Mouse (Mus musculus) lung, embryonic 14.5 days (tissue): ENCODE data around the gene Klk7. TPM values are rescaled to one million over a fixed set of nuclear protein-coding genes. Genes with fewer than 3 reads are reported as not detected.

Source experiments
- ATAC-seq: fragments of 200-750 bp; cut with Nextera tagmentation; 2 replicates; pipeline ENCODE4 v1.8.0; 2017; ENCODE audit warnings: mild to moderate bottlenecking, moderate TSS enrichment, moderate library complexity; ENCODE audit not compliant: insufficient read depth
- DNase-seq: peaks from one replicate; pipeline ENCODE4 v3.0.0-alpha.2; 2015
- H3K27ac ChIP-seq: fragments of 300-500 bp; sonication (generic); 2 replicates; pipeline ENCODE4 v1.5.1; 2014; ENCODE audit warnings: low read depth, mild to moderate bottlenecking, moderate library complexity
- H3K27me3 ChIP-seq: fragments of 300-500 bp; sonication (generic); 2 replicates; pipeline ENCODE4 v1.6.1; 2014; ENCODE audit warnings: low read length, control low read depth; ENCODE audit not compliant: insufficient read depth
- H3K36me3 ChIP-seq: fragments of 300-500 bp; sonication (generic); 2 replicates; pipeline ENCODE4 v1.6.1; 2014; ENCODE audit warnings: control low read depth; ENCODE audit not compliant: insufficient read depth
- H3K4me1 ChIP-seq: fragments of 300-500 bp; sonication (generic); 2 replicates; pipeline ENCODE4 v1.6.1; 2014; ENCODE audit warnings: antibody characterized with exemption, control low read depth; ENCODE audit not compliant: insufficient read depth
- H3K4me2 ChIP-seq: fragments of 300-500 bp; sonication (generic); 2 replicates; pipeline ENCODE4 v1.6.1; 2014; ENCODE audit warnings: mild to moderate bottlenecking
- H3K4me3 ChIP-seq: fragments of 300-500 bp; sonication (generic); 2 replicates; pipeline ENCODE4 v1.5.1; 2014; ENCODE audit warnings: low read depth, low read length
- H3K9ac ChIP-seq: fragments of 300-500 bp; sonication (generic); 2 replicates; pipeline ENCODE4 v1.6.1; 2014
- H3K9me3 ChIP-seq: fragments of 300-500 bp; sonication (generic); 2 replicates; pipeline ENCODE4 v1.6.1; 2016; ENCODE audit warnings: low read depth, low read length, control low read depth
- CTCF ChIP-seq: IDR thresholded peaks from 2 replicates; pipeline ENCODE4 v1.5.1; 2016; ENCODE audit warnings: antibody characterized with exemption, low read depth
- WGBS: fragments of 180-500 bp; shearing (Covaris S2); extraction: QIAGEN DNeasy Blood & Tissue Kit; methylation state at CpG from one replicate; pipeline ENCODE4 v1.1.7; 2014; 5-methylcytosine and 5-hydroxymethylcytosine counted together
- polyA plus RNA-seq: library from polyadenylated mRNA; unstranded; fragments of >200 nt; fragmentation: Nextera tagmentation; extraction: Ambion mirVana; gene quantifications from 2 replicates; pipeline ENCODE4 v1.2.1, GENCODE M21; 2014

The Klk7 gene
- polyA plus RNA-seq = 0.09 TPM in 1 of 2 replicates, not detected in the other

DNA sequence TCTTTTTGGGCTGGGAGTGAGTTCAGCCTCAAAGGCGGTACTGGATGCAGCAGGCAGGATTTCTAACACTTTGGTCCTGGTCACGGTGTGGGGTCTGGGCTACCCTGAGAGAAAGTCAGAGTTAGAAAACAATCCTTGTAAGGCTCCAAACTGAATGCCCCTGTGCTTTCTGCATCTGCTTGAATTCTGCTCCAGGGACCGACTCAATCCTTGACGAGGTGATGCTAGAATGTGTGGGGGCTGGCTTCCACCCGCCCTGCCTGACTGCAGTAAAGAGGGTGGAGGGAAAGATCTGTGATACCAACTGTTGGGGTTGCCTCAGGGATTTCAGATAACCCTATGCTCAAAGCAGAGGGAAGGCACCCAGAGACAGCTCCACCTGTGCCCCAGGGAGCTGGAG, at the start of gene Klk7:
TSS of gene Klk7 (plus strand) at position 301 of the 400 bp plus-strand sequence.
- ATAC-seq (no peak), DNase-seq (no peak)
- H3K4me3 ChIP-seq = no peak within 1 kb of the TSS
- no peaks in the 10 kb centered on the region for H3K4me1 ChIP-seq
- no peak for TF ChIP-seq CTCF
- H3K9ac ChIP-seq = no peak within 1 kb of the TSS
- no peaks in the 10 kb centered on the region for H3K9me3 ChIP-seq
- no peak within 1 kb of the TSS for H3K27ac ChIP-seq
- H3K36me3 ChIP-seq = no peaks in the 10 kb centered on the region
- 40% methylated on average over 5 of the region's 5 CpGs for WGBS
- H3K4me2 ChIP-seq = no peak within 1 kb of the TSS
- H3K27me3 ChIP-seq = no peaks in the 10 kb centered on the region

DNA sequence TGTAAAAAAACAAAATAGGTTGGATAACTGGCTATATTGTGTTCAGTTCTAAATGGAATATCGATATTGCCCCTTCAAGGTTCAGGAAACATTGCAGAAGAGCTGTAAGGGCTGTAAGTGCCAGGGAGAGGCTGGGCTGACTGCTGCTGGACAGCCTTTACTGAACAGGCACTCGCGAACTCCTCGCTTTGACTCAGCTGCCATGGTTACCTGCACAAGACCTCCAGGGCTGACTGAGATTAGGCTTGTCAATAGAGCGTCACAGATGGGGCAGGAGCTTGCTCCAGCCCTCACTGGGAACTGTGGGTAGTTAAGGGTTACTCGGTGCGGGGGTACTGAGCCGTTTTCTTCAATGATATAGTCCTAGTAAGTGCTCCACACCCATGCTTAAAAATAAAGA, 44.6 kb upstream of the Klk7 start:
- H3K27ac ChIP-seq = no peak overlapping the region
- no peak overlapping the region for H3K9ac ChIP-seq
- DNase-seq = no peak
- no peaks in the 10 kb centered on the region for H3K4me1 ChIP-seq
- H3K4me2 ChIP-seq = no peak overlapping the region
- 29% methylated on average over 8 of the region's 8 CpGs for WGBS
- ATAC-seq = no peak
- no peak for TF ChIP-seq CTCF
- H3K9me3 ChIP-seq = no peaks in the 10 kb centered on the region
- H3K4me3 ChIP-seq = no peak overlapping the region
- no peaks in the 10 kb centered on the region for H3K27me3 ChIP-seq
- H3K36me3 ChIP-seq = no peaks in the 10 kb centered on the region

DNA sequence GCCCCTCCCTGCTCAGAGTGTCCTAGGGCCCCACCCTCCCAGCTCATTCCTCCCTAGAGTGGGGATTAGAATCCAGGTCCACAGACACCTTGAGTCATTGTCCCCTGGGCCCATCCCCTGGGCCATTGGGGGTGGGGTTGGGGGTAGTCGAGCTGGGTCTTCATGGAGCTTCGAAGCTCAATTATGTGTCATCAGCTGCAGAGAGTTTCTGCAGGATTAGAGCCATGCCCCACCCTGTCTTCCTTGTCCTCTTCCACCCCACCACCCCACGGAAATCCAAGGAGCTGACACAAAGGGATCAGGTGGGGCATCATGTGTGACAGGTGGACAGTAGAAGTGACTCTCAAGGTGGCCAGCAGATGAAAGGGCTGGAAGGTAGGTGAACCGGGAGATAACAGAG, 42.5 kb upstream of the Klk7 start, which contains the start of gene Klk12:
TSS of gene Klk12 (plus strand) at position 301 of the 400 bp plus-strand sequence.
- no peak for TF ChIP-seq CTCF
- no peak within 1 kb of the TSS for H3K4me3 ChIP-seq
- no peak within 1 kb of the TSS for H3K27ac ChIP-seq
- no peak for ATAC-seq
- WGBS = 76% methylated on average over 4 of the region's 4 CpGs
- no peaks in the 10 kb centered on the region for H3K27me3 ChIP-seq
- H3K4me2 ChIP-seq = no peak within 1 kb of the TSS
- DNase-seq = no peak
- no peaks in the 10 kb centered on the region for H3K9me3 ChIP-seq
- no peaks in the 10 kb centered on the region for H3K36me3 ChIP-seq
- H3K9ac ChIP-seq = no peak within 1 kb of the TSS
- H3K4me1 ChIP-seq = no peaks in the 10 kb centered on the region

DNA sequence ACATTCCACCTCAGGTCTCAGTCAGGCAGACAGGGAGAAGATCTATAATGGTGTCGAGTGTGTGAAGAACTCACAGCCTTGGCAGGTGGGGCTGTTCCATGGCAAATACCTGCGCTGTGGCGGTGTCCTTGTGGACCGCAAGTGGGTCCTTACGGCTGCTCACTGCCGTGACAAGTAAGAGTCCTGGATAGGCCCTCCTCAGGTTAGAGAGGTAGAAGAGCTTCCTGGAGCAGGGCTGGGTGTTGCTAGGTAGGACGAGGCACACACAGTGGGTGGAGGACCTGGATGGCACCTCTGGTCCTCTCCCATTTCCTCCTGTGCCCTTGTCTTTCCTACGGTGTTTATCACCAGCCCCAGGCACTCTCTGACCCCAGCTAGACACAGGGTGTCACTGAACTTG, 41.5 kb upstream of the Klk7 start:
- no peak for TF ChIP-seq CTCF
- H3K27me3 ChIP-seq = no peaks in the 10 kb centered on the region
- ATAC-seq (no peak), DNase-seq (no peak)
- H3K9me3 ChIP-seq = no peaks in the 10 kb centered on the region
- no peak overlapping the region for H3K9ac ChIP-seq
- no peaks in the 10 kb centered on the region for H3K4me1 ChIP-seq
- WGBS = 87% methylated on average over 8 of the region's 8 CpGs
- H3K36me3 ChIP-seq = no peaks in the 10 kb centered on the region
- H3K4me2 ChIP-seq = no peak overlapping the region
- H3K4me3 ChIP-seq = no peak overlapping the region
- no peak overlapping the region for H3K27ac ChIP-seq

DNA sequence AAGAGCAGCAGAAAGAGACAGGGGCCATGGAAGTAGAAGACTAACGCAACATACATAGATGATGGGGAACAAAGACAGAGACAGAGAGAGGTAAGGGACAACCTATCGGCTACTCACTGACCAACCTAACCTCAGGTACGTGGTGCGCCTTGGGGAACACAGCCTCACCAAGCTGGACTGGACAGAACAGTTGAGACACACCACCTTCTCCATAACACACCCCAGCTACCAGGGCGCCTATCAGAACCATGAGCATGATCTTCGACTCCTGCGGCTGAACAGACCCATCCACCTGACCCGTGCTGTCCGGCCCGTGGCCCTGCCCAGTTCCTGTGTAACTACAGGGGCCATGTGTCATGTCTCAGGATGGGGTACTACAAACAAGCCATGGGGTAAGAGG, 40.4 kb upstream of the Klk7 start:
- Histone ChIP-seq H3K36me3 (no peaks in the 10 kb centered on the region), H3K4me3 (no peak overlapping the region), H3K27ac (no peak overlapping the region), H3K4me1 (no peaks in the 10 kb centered on the region), H3K27me3 (no peaks in the 10 kb centered on the region), H3K9me3 (no peaks in the 10 kb centered on the region), H3K9ac (no peak overlapping the region), H3K4me2 (no peak overlapping the region)
- no peak for TF ChIP-seq CTCF
- DNase-seq (no peak), ATAC-seq (no peak)
- WGBS = 92% methylated on average over 10 of the region's 10 CpGs

DNA sequence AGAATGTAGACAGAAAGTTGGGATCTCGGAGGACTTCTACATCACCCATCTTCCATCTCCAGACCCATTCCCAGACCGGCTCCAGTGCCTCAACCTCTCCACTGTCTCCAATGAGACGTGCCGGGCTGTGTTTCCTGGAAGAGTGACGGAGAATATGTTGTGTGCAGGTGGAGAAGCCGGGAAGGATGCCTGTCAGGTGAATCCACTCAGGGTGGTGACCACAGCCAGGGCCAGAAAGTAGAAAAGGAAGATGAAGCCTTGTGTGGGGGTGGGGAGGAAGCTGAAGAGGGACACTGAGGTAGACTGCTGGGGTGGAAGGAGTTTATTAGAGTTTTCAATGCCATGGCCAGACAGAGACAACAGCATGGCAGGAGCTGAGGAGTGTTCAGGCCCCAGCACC, 39.2 kb upstream of the Klk7 start:
- Histone ChIP-seq H3K4me2 (no peak overlapping the region), H3K27ac (no peak overlapping the region), H3K4me3 (no peak overlapping the region), H3K9ac (no peak overlapping the region), H3K9me3 (no peaks in the 10 kb centered on the region), H3K4me1 (no peaks in the 10 kb centered on the region), H3K36me3 (no peaks in the 10 kb centered on the region), H3K27me3 (no peaks in the 10 kb centered on the region)
- no peak for TF ChIP-seq CTCF
- DNase-seq = no peak
- ATAC-seq = no peak
- 88% methylated on average over 6 of the region's 6 CpGs for WGBS

DNA sequence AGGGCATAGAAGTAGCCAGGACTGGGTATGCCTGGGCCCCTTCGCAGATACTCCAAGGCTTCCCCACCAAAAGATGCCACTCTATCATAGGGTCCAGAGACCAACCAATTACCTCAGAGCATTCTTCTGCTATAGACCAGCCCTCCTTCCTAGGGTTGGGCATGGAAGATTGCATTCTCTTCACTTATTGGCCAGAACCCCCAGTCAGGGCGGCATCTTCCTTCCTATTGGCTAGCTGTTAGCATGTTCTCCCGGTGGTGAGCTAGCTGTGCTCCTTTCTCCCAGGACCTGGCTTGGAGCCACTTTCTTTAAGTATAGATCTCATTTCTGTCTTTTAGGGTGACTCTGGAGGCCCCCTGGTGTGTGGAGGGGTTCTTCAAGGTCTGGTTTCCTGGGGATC, 38.2 kb upstream of the Klk7 start:
- Histone ChIP-seq H3K4me3 (no peak overlapping the region), H3K9me3 (no peaks in the 10 kb centered on the region), H3K36me3 (no peaks in the 10 kb centered on the region), H3K27me3 (no peaks in the 10 kb centered on the region), H3K4me2 (no peak overlapping the region), H3K4me1 (no peaks in the 10 kb centered on the region), H3K27ac (no peak overlapping the region), H3K9ac (no peak overlapping the region)
- DNase-seq (no peak), ATAC-seq (no peak)
- TF ChIP-seq CTCF = no peak
- 70% methylated on average over 3 of the region's 3 CpGs for WGBS

DNA sequence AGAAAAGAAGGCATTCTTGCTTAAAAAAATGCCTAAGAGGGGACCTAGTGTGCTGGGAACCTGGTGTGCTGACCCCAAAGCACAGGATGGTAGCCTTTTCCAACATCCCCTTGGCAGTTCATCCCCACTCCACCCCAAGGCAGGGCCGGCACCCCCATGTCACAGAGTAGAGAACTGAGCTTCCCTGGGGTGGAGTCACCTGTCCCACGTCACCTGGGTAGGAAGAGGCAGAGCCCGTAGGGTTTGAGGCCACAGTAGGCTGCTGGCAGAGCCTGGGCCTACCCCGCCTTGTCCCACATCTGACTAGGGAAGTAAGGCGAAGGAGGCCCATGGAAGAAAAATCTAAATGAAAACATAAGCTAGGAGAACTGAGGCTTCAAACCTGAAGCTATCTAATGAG, 36.7 kb upstream of the Klk7 start, which contains the start of gene Klk11:
TSS of gene Klk11 (plus strand) at position 241 of the 400 bp plus-strand sequence.
- H3K9me3 ChIP-seq = no peaks in the 10 kb centered on the region
- H3K27me3 ChIP-seq = no peaks in the 10 kb centered on the region
- no peak within 1 kb of the TSS for H3K27ac ChIP-seq
- no peak within 1 kb of the TSS for H3K4me3 ChIP-seq
- no peak within 1 kb of the TSS for H3K9ac ChIP-seq
- no peak for ATAC-seq
- DNase-seq = no peak
- H3K4me1 ChIP-seq = no peaks in the 10 kb centered on the region
- WGBS = 93% methylated on average over 5 of the region's 5 CpGs
- H3K4me2 ChIP-seq = no peak within 1 kb of the TSS
- H3K36me3 ChIP-seq = no peaks in the 10 kb centered on the region
- TF ChIP-seq CTCF = no peak
